Mouse (Mus musculus) right cerebral cortex, postnatal 14 days (tissue): ENCODE results near the gene G430095P16Rik.

Experiments used
- DNase-seq: peaks from one replicate; pipeline ENCODE4 v3.0.0; 2022

G430095P16Rik gene

DNA sequence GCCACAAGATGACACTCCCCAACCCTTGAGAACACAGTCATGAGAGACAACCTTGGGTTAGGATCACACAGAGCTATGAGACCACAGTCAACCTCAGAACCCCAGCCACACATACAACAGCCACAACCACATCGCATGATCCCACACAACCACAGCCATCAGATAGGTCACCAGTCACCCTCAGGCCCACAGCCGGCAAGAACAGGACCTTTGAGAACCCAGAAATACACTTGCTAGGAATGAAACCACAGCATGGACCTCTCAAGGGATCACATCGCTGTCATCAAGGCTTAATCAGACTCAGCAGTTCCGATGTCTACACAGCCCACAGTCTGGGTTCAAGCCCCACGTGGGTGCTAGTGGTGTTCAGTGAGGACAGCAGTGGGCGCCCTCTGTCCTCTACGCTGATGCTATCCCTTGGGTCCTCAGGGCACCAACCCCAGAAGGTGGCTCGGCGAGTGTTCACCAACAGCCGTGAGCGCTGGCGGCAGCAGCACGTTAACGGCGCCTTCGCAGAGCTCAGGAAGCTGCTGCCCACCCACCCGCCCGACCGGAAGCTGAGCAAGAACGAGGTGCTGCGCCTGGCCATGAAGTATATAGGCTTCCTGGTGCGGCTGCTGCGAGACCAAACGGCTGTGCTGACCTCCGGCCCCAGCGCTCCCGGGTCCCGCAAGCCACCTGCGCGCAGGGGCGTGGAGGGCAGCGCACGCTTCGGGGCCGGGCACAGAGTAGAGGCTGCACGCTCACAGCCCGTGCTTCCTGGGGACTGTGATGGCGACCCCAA lies 19.1 kb upstream of the G430095P16Rik start:
- no peak for DNase-seq

GRCm38 (mm10) chr8:84704356-84704755 lies 18.5 kb upstream of the G430095P16Rik start:
- DNase-seq = peak; percentile 81

- no peak for DNase-seq
Observed at GRCm38 (mm10) chr8:84704867-84705831, 17.7 kb upstream of the G430095P16Rik start.

- no peak for DNase-seq
Observed at GRCm38 (mm10) chr8:84705960-84706359, 16.8 kb upstream of the G430095P16Rik start.

DNA sequence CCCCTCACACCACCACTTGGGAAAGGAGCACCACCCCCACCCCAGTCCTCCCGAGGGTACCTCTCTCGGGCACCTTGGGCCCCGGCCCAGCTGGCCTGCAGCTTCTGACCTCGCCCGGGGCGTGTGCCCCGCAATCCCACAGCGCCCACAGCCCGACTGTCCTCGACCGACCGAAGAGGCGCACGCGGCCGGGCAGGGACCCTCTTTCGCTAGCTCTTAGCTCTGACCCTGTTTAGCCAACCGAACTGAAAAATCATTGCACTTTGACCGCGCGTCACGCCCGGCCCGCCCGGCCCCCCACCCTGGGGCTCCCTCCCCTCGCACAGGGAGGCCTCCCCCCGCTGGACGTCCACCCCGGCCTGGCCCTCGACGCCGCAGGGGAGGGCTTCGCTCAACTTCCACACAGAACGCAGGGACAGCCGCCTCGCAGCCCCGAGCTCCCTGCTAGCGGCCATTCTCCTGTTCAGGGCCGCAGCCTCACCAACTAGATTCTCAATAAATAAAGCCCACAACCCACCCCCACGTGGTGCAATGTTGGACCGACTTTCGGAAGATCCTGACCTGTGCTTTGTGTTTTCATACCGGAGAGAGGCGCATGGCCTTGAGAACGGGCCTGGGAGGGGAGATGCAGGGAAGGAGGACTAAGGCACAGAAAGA lies 16.1 kb upstream of the G430095P16Rik start:
- no peak for DNase-seq

GRCm38 (mm10) chr8:84707267-84707883 lies 15.4 kb upstream of the G430095P16Rik start:
- DNase-seq = no peak

- DNase-seq = no peak
Observed at GRCm38 (mm10) chr8:84708071-84708541, 14.7 kb upstream of the G430095P16Rik start.

- peak; percentile 87 for DNase-seq
Observed at GRCm38 (mm10) chr8:84708774-84709475, 13.9 kb upstream of the G430095P16Rik start.

DNA sequence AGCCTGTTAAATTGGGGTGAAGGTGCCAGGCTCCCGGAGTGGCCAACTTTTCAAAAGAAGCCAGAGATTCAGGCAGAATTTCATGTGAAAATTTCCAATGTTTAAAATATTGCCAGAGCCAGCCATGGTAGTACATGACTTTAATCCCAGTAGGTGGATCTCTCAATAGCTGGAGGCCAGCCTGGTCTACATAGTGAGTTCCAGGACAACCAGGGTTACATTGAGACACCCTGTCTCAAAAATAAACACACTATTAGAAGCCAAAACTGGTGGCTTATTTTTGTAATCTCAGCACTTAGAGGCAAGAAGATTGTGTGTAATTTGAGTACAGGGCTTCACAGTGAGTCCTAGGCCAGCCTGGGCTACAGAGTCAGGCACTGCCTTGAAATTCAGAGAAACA lies 12.9 kb upstream of the G430095P16Rik start:
- no peak for DNase-seq

GRCm38 (mm10) chr8:84711312-84711711 lies 11.5 kb upstream of the G430095P16Rik start:
- DNase-seq = no peak

DNA sequence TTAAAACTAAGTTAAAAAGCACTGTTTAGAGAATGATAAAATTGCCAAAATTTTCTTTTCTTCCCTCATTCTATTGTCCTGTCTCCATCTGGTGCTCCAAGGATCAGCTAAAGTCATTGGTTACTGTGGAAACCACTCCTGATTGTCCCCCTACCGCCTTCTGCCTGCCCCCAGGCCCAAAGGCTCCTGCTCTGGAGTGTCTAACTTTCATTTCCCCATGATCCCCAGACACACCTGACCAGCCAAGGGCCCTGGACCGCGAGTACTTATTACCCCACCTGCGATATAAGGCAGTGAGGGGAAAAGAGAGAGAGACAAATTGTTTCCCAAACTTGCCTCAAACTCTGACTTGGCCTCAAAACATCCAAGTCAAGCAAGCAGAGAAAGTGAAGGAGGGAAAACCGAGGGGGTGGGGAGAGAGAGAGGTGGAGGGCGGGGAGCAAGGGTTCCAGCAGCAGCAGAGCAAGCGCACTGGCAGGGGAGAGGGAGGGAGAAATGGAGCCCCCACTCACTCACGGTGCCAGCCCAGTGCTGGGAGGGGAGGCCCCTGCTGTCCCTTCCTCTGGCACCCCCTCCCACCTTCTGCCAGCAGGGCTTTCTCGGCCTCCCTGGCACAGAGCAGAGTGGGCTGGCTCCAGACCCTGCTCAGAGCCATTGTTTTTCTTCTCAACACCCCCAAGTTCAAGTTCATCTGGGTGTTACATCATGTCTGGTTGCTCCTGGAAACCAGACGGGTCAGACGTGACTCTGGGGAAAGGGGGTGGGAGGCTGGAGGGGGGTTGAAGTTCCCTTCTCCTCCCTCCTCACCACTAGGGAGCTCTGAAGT lies 10.7 kb upstream of the G430095P16Rik start:
- no peak for DNase-seq

DNA sequence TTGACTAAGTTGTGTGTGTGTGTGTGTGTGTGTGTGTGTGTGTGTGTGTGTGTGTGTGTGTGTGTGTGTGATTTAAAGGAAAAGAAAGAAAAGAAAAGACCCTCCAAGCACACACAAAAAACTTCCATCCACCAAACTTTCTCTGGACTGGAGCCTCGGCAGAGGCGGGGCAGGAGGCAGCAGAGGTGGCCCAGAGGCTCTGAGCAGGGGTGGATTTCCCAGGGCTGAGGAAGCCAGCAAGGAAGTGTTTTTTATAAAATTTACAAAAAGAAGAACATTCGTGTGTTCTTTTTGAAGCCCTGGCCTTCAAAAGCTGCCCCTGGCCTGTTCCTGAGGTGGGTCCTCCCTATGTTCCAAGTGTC lies 10.1 kb upstream of the G430095P16Rik start:
- no peak for DNase-seq

DNA sequence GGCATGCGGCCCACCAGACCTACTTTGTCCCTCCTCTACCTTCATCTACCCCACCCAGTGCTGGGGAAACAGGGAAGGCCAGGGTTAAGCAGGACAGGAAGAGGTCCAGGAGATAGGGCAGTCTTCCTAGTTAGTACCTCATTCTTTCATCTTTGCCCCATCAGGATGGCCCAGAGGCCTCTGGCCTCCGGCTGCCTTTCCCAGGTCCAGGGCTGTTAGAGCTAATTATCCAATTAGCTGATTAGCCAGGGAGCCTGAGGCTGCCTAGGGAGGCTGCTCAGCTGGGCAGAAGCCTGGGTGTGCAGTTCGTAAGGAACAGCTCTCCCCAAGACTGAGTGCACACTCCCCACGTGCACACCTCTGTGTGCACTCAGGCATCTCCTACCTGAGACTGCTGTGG lies 9.4 kb upstream of the G430095P16Rik start:
- DNase-seq = no peak

DNA sequence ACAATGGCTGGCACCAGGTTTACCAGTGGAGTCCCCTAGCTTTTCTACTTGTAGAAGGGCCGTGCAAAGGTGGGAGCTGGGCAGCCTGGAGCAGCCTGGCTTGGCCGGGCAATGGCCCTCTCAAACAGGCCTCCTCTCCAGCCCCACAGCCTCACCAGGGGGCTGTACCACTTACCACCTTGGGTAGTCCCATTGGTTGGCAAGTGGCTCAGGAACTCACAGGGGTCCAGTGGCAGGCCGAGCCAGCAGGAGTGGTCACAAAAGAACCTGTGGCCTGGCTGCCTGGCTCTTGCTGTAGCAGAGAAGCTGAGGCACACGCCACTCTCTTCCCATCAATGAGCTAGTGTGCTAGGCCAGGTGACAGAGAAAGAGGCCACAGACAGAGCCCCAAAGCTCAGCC lies 8.6 kb upstream of the G430095P16Rik start:
- DNase-seq = no peak

DNA sequence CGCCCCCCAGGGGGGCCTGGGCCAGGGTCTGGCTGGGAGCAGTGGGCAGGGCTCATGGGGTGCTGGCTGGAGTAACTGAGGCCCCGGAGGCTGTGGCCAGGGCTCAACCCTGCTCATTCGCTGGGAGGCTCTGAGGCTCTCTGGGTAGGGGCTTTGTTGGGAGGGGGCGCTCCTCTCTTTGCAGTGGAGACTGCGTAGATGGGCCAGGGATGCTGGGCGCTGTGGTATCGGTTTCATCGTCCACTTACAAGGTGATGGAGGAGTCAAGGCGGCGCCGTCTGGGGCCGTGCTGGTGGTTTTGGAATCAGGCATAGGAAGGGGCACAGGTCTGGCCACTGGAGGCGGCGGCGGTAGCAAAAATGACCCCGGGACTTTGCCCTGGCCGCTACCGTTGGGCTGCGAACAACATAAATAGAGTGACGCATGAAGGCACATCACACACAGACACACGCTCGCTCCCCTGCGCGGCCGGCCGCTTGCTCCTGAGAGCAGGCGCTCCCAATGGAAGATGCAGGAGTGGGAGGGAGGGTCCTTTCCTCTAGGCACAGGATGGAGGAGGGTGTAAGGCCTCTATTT lies 6.8 kb upstream of the G430095P16Rik start:
- DNase-seq = no peak

DNA sequence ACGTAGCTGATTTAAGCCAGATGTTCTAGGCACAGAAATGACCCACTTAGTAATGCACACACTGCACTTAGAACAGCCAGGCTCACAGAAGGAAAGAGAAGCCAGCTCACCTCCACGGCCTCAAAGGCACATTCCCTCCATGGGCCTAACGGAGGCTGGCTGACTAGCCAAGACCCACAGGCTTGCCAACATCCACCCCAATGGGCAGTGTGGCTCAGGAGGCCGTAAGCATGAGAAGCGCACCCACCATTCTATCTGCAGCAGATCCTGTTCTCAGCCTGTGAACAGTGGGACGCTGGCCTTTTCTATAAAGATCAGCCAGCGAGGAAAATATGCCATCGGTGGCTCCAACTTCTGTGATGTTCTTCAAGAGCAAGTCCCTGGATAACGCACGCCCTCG lies 6.0 kb upstream of the G430095P16Rik start:
- no peak for DNase-seq

- DNase-seq = no peak
Observed at GRCm38 (mm10) chr8:84718476-84718875, 4.3 kb upstream of the G430095P16Rik start.

GRCm38 (mm10) chr8:84718959-84719690 lies 3.7 kb upstream of the G430095P16Rik start:
- DNase-seq = no peak

- DNase-seq = no peak
Observed at GRCm38 (mm10) chr8:84722530-84722849, 317 bp upstream of the G430095P16Rik start.

DNA sequence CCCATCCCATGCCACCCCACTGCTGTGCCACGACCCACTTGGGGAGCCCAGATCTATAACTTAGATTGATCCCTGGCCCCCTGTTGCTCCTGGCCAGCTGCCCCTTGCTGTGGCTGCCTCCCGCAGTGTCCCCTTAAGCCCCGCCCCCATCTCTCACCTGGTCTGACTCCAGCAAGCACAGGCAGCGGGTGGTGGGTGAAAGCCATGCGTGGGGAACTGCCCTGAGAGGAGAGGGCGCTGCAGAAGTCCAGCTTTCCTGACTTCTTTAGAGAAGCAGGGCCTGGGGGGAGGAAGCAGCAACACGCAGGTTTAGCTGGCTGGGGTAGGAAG lies 729 bp downstream of the G430095P16Rik start:
- no peak for DNase-seq
